Mouse (Mus musculus) left cerebral cortex, postnatal 36 days (tissue): ENCODE data around the gene Tmem273. TPM values are rescaled to one million over a fixed set of nuclear protein-coding genes. Genes with fewer than 3 reads are reported as not detected.

Experiments
- DNase-seq, 2 experiments: peaks; one replicate each; pipeline ENCODE4 v3.0.0; 2021 to 2022; ENCODE audit warnings: low spot score in 2 of 2, mixed read lengths in 1 of 2
- intact Hi-C: fragments of 180-260 bp; cut with DNase I; formaldehyde crosslinking; loops from one replicate; pipeline ENCODE4 v1.15.1; 2025
- total RNA-seq, 2 experiments: library from RNA; stranded (reverse); gene quantifications; 2 replicates each; pipeline ENCODE4 v1.2.3; 2021

Tmem273 gene
- total RNA-seq, 2 experiments from 2014 or later, result 0.61 to 0.76 TPM

GRCm38 (mm10) chr14:32801016-32801661 is 15.4 kb downstream of the Tmem273 start:
- peak in 1 of 2 experiments; percentile 9 for DNase-seq
- intact Hi-C loops, result no loop called here

DNA sequence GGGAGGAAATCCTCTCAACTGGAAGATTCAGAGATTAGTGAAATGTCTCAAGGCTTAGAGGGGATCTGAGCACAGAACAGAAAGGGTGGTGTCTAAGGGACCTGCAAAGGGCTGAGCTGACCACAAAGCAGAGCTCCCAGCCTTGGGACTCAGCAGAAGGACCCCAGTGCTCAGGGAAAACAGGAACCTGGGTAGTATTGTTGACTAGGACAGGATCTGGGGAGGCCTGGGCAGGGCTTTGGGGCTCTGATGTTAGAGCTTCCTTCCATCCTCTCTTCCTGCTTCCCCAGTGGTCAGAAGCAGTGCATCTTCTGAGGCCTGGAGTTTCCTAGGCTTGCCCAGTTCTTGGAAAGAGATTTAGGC is 15.9 kb downstream of the Tmem273 start:
- intact Hi-C loops, result no loop called here
- DNase-seq, result no peak

DNA sequence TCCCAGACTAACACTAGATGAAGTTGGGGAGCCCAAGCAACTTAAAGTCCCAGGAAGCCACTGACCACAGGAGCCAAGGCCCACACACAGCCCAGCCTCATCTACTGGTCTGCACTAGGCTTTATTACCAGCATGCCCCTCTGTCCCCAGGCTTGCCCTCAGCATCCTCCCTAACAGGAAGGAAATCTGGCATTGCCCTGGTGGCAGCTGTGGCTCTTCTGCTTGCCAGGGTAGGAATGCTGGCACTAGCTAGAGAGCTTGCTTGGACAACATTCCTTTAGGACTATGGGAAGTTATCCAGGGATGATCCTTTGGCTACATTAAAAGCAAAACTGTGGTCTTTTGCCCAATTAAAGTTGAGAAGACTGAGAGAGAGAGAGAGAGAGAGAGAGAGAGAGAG is 24.3 kb downstream of the Tmem273 start:
- intact Hi-C loops, result no loop called here
- DNase-seq, result no peak

GRCm38 (mm10) chr14:32812429-32812828 is 26.7 kb downstream of the Tmem273 start:
- no peak for DNase-seq
- intact Hi-C loops, result no loop called here

DNA sequence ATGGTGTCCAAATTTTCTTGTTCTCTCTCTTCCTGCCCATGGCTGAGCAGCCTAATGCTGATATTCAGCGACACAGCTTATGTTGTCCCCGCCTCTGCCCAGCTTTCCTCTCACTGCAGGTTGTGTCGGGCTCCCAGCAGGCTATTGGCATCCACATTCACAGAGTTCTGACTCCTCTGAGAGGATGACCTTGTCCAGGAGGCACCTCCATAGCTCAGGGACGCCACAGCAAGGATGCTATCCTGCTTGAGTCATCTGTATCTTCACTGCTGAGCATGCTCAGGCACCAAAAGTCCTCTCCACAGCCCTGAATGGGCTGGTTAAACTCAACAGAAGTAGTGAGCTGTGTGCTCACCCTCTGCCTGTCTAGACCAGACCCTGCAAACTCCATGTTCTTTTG is 29.2 kb downstream of the Tmem273 start:
- no peak for DNase-seq
- intact Hi-C loops, result no loop called here

GRCm38 (mm10) chr14:32816533-32816932 is 30.8 kb downstream of the Tmem273 start:
- intact Hi-C loops, result no loop called here
- no peak for DNase-seq

DNA sequence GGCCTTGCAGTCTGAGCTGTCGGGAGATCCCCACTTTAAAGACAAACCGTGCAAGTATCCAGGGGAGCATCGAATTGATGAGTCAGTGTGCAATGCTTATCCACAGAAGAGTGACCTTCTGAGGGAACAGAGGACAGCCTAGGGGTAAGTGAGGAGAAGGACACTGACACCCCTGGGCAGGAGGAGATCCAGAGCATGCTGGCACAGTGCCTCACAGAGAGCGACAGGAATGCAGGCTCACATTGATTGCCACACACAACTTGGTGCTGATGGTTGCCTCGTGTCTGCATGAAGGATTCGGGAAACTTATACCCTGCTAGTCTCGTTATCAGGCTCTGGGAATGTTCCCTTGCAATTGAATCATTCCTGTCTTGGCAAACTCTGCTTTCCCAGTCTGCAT is 31.5 kb downstream of the Tmem273 start:
- DNase-seq, result no peak
- intact Hi-C loops, result no loop called here

- no peak for DNase-seq
- intact Hi-C loops, result no loop called here
Observed at GRCm38 (mm10) chr14:32819297-32819696, 33.5 kb downstream of the Tmem273 start.

GRCm38 (mm10) chr14:32822812-32823211 is 37.0 kb downstream of the Tmem273 start:
- intact Hi-C loops, result no loop called here
- no peak for DNase-seq

- intact Hi-C loops, result no loop called here
- no peak for DNase-seq
Observed at GRCm38 (mm10) chr14:32823861-32824260, 38.1 kb downstream of the Tmem273 start.

DNA sequence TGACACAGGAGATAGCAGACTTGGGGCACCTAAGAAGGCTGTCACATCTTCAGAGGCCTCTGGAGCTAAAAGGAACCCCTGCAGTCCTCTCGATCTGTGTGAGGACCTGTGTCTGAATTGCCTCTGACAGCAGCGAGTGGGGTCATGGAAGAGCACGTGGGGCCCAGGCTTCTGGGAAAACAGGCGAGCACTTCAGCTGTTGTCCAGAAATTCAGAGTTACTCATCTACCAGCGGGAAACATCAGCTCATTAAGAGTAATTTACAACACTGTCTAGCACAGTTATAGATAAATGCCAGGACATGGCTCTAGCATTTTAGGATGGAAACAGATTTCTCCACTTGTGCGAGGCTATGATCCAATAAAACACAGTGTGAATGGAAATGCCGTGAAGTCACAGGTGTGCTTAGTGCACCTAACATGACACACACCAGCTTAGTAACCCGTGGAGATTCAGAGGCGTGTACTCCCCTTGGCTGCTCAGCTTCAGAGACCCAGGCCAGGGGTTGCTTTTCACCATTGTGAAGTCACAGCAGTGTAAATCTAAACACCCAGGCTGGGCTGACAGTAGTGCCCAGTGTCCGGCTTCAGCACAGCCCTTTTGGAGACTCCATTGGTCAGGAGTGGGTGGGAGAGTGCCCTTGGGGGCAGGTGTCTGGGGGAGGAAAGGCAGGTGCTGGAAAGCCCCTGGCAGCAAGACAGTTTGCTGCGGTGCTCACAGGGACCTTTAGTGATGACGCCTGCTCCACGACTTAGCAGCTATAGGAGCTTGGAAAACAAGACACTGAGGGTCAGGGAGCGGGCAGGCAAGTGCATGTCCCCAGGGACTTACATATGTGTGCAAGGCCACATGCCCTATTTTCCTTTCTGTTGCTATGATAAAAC is 38.7 kb downstream of the Tmem273 start:
- intact Hi-C loops, result no loop called here
- no peak for DNase-seq

- intact Hi-C loops, result no loop called here
- no peak for DNase-seq
Observed at GRCm38 (mm10) chr14:32825426-32826032, 39.8 kb downstream of the Tmem273 start.

DNA sequence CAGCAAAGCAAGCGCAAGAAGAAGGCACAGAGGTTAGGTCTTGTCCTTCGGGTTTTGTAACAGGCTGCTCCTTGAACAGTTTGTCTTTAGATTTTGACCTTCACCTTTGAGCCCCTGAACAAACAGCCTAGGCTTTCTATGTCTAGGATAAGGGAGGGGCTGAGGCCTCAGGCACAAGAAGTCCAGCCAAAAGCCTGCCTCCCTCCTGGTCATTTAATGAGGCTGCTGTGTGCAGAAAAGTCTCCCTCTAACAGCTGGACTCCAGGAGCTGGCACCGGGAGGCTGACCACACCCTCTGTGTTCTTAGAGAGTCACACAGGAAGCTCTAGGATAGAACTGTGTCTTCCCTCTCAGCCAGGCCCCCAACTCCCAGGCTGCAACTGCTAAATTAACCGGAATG is 41.4 kb downstream of the Tmem273 start:
- intact Hi-C loops, result no loop called here
- DNase-seq, result no peak

DNA sequence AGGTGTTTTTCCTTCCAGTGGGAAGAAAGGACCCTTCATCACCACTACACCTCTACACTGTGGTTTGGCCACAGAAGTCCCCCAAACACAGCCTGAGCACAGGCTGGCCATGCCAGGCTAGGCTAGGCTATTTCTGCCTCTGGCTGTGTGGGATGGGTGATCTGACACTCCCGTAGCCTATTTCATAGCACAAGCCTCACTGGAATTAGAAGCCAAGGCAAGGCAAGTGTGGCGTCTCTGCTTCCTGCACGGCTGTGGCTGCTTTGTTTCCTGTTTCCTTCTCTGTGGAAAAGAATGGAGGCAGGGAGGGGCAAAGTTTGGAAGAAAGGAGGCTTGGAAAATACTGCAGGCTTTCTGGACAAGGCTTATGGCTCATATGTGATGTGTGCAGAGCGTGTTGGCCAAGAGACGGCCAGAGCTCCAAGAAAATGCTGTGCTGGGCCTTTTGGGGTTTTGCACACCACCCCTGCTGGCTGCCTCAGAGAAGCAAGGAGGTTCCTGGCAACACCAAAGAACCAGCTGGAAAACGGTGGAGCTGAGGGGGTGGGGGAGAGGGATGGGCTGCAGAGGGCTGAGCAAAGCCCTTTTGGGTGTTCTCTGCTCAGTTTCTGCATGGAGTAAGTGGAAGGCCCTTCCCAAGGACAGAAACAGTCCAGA is 42.4 kb downstream of the Tmem273 start:
- intact Hi-C loops, result no loop called here
- DNase-seq, result peak; percentile 32 to 35

GRCm38 (mm10) chr14:32833847-32834246 is 48.1 kb downstream of the Tmem273 start, which contains the start of gene Fam170b:
Gene Fam170b, plus strand, starts transcription at chr14:32833962.
- DNase-seq, result no peak
- intact Hi-C loops, result no loop called here

- intact Hi-C loops, result no loop called here
- DNase-seq, result no peak
Observed at GRCm38 (mm10) chr14:32835181-32835580, 49.4 kb downstream of the Tmem273 start.

- no peak for DNase-seq
- intact Hi-C loops, result no loop called here
Observed at GRCm38 (mm10) chr14:32835596-32835995, 49.8 kb downstream of the Tmem273 start.

GRCm38 (mm10) chr14:32836191-32836590 is 50.4 kb downstream of the Tmem273 start:
- DNase-seq, result no peak
- intact Hi-C loops, result no loop called here

GRCm38 (mm10) chr14:32842052-32842451 is 56.3 kb downstream of the Tmem273 start:
- intact Hi-C loops, result no loop called here

DNA sequence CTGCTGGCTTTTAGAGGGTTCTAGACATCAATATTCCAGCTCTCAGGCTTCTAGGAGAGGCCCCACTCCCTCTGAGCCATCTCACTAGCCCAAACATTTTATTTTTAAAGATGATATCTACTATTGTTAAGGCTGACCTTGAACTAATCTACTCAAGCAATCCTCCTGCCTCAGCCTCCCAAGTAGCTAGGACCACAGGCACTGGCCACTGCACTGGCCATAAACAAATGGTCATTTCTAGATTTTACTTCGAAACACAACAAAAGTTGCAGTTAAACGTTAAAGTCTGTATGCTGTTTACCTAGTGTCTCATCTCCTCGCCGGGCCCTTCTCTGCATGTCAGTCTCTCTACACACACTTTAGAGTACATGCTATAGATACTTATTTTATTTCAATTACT is 68.3 kb downstream of the Tmem273 start:
- no peak for DNase-seq
- intact Hi-C loops, result no loop called here

More at GRCm38 (mm10) chr14:32842052-32842451, 56.3 kb downstream of the Tmem273 start:
- no peak for DNase-seq
